Mouse (Mus musculus): ENCODE data around the gene Tbk1. TPM values are rescaled to one million over a fixed set of nuclear protein-coding genes. Genes with fewer than 3 reads are reported as not detected.

The Tbk1 gene
- polyA plus RNA-seq, 1 experiment from 2014 or later: 35.9 TPM

Small RNA genes lying within 50 kb of the gene (microRNA-seq; reads per million reads assigned to microRNA genes)
- gene Gm24330: not detected

Other genes starting within 250 kb of the Tbk1 start
- gene Tbc1d30, start 235.5 kb downstream of the Tbk1 start, polyA plus RNA-seq (2015; fragmentation: Nextera tagmentation; extraction: Ambion mirVana): 1.6 and 2.1 TPM in 2 replicates
- 48.5 and 49.5 TPM in 2 replicates for gene Gns, start 221.7 kb downstream of the Tbk1 start, polyA plus RNA-seq (2015; fragmentation: Nextera tagmentation; extraction: Ambion mirVana)
- 17.7 and 20.8 TPM in 2 replicates for gene Rassf3, start 110.4 kb downstream of the Tbk1 start, polyA plus RNA-seq (2015; fragmentation: Nextera tagmentation; extraction: Ambion mirVana)
- 48.1 and 61.6 TPM in 2 replicates for gene Xpot, start 39.5 kb upstream of the Tbk1 start, polyA plus RNA-seq (2015; fragmentation: Nextera tagmentation; extraction: Ambion mirVana)
- gene D930020B18Rik, start 54.8 kb upstream of the Tbk1 start, polyA plus RNA-seq (2015; fragmentation: Nextera tagmentation; extraction: Ambion mirVana): 0.76 and 2.4 TPM in 2 replicates
- 3.1 and 3.2 TPM in 2 replicates for gene BC048403, start 153.2 kb upstream of the Tbk1 start, polyA plus RNA-seq (2015; fragmentation: Nextera tagmentation; extraction: Ambion mirVana)

Measured in embryonic facial prominence, embryonic 13.5 days (tissue).